Mouse (Mus musculus): ENCODE measurements around the gene Ror2.

GRCm38 (mm10) chr13:53075006-53075405 is 210.9 kb downstream of the Ror2 start:
- TF ChIP-seq CTCF (IDR thresholded peaks at IDR 0.05; ENCODE audit: borderline replicate concordance, control insufficient read depth, extremely low read depth, insufficient read depth, low read length, poor library complexity) (no peak), POLR2A (IDR thresholded peaks at IDR 0.05; ENCODE audit: control insufficient read depth, extremely low read depth, insufficient read depth, low read length, poor library complexity) (no peak)

All from thymus, adult 2 months (tissue).